Mouse (Mus musculus) layer of hippocampus, adult 11-12 months (tissue): ENCODE measurements at regions not wholly inside any gene's neighbourhood (a gene's known extent, or its start where the extent isn't known, plus 50 kb on each side); places are given as distances from the start of the nearest gene placed in this dataset.

Experiments
- DNase-seq: peaks from one replicate; pipeline ENCODE4 v3.0.0; 2022; ENCODE audit warnings: low spot score

- peak; percentile 14 for DNase-seq
These were observed 332.4 kb upstream of the Adarb2 start for GRCm38 (mm10) chr13:7870266-7870665.

DNA sequence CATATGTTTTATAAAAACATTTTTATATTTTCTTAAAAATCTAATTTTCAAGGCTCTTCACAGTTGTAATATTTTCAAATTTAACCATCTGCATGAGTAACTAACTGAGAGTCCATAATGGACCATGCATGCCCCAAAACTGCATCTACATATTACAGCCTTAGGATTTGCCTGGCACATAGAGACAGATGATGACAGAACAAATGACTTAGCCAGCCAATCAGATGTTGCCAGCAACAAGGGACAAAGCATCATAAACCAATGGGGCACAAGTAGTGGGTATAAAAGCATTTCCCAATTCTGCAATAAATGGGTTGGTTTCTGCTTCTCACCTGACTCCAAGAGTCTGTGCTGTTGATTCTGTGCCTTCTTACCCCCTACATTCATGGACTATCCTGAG is 287.3 kb upstream of the Adarb2 start:
- DNase-seq, result no peak
